Mouse (Mus musculus) thymus, adult 2 months (tissue): ENCODE measurements around the gene Slc30a5.

Experiments
- CTCF ChIP-seq: fragments of 200-500 bp; IDR thresholded peaks from 2 replicates; pipeline ENCODE4 v1.5.1; 2012; ENCODE audit warnings: mild to moderate bottlenecking, control low read depth, low read length, moderate library complexity, borderline replicate concordance; ENCODE audit not compliant: control insufficient read depth, poor library complexity, insufficient read depth; ENCODE audit errors: extremely low read depth
- POLR2A ChIP-seq: fragments of 200-500 bp; IDR thresholded peaks from 2 replicates; pipeline ENCODE4 v1.6.1; 2012; ENCODE audit warnings: mild to moderate bottlenecking, low read length, control low read depth, moderate library complexity; ENCODE audit not compliant: control insufficient read depth, poor library complexity, insufficient read depth; ENCODE audit errors: extremely low read depth

GRCm38 (mm10) chr13:100875103-100875502 lies 41.9 kb upstream of the Slc30a5 start:
- no peak for TF ChIP-seq CTCF
- TF ChIP-seq POLR2A, result no peak
